In genomic region chr11:116075539-116076265, GRCm38 (mm10) we compare ENCODE assay signal across 14 mouse cellular contexts. TPM values are rescaled to one million over a fixed set of nuclear protein-coding genes. Genes with fewer than 3 reads are reported as not detected.
A peak's percentile ranks its signal among the peaks of the same experiment; 100 is the strongest.
DNase-seq lines count a peak whose midpoint lies in the region; ATAC-seq and TF ChIP-seq lines count a peak whose summit lies in the region.
"Had no signal": no experiment of that assay in that cellular context is flagged by ENCODE, and none has a peak within 500 bp of the region (broad histone marks: within the 10 kb centered on the region; RNA-seq: fewer than 3 reads in every experiment).

No protein-coding gene starts in this region.

- intact Hi-C loops in left cerebral cortex, adult 2 months (cut with DNase I), result no loop called here

- no peak overlapping the region for H3K27ac ChIP-seq in lung, postnatal 0 days (ENCODE audit: low read length)
- H3K27ac ChIP-seq in MEL (ENCODE audit: control insufficient read depth, low read depth, low read length), result peak overlapping the region; percentile 97
- peak overlapping the region; percentile 97 for H3K27ac ChIP-seq in liver, embryonic 16.5 days (ENCODE audit: low read length)
- H3K27ac ChIP-seq in left cerebral cortex, adult 2 months, result no peak overlapping the region
- H3K27ac ChIP-seq: embryonic facial prominence, embryonic 12.5 days had no signal

- TF ChIP-seq RAD21 in MEL (IDR thresholded peaks at IDR 0.05; ENCODE audit: low read depth, low read length), result peak; percentile 10; the same call in 1 of the 2 replicates

- no peaks in the 10 kb centered on the region for H3K27me3 ChIP-seq in lung, postnatal 0 days (replicated peaks; ENCODE audit: insufficient read depth, low read length)
- no peaks in the 10 kb centered on the region for H3K27me3 ChIP-seq in MEL (ENCODE audit: control insufficient read depth in 1 of 2, insufficient read depth in 2 of 2, low read length in 2 of 2)
- no peaks in the 10 kb centered on the region for H3K27me3 ChIP-seq in liver, embryonic 16.5 days (ENCODE audit: control insufficient read depth, insufficient read depth, low read depth, low read length)
- H3K27me3 ChIP-seq: embryonic facial prominence, embryonic 12.5 days had no signal

- H3K79me2 ChIP-seq in MEL (ENCODE audit: control insufficient read depth, insufficient read depth, low read length, poor library complexity), result peaks cover 21% of the 10 kb centered on the region

- no peak for TF ChIP-seq EP300 in lung, postnatal 0 days (IDR thresholded peaks at IDR 0.05)
- TF ChIP-seq EP300 in MEL (IDR thresholded peaks at IDR 0.05; ENCODE audit: low read depth in 1 of 2, low read length in 2 of 2), result peak; percentile 68 to 85

- DNase-seq in cerebellum, adult 11-12 months, result peak; percentile 43
- no peak for DNase-seq in cerebellum, postnatal 4 days (ENCODE audit: low spot score in 2 of 2)
- no peak for DNase-seq in lung, postnatal 0 days (ENCODE audit: low spot score)
- no peak for DNase-seq in lung, postnatal 10 days
- DNase-seq in MEL (ENCODE audit: low read depth, low spot score), result peak; percentile 97
- no peak for DNase-seq in frontal cortex, postnatal 10 days (ENCODE audit: low spot score in 2 of 2)
- no peak for DNase-seq in left cerebral cortex, adult 2 months (ENCODE audit: extremely low spot score in 1 of 2, low spot score in 2 of 2)
- DNase-seq: B cell, adult 2 months; gastrocnemius, postnatal 10 days; heart, postnatal 14 days; kidney, adult 8-10 months; lung, postnatal 36 days had no signal

- peaks cover 13% of the 10 kb centered on the region; the same call in 1 of the 2 replicates for H3K36me3 ChIP-seq in lung, postnatal 0 days (ENCODE audit: insufficient read depth, low read length)
- peaks cover 0 to 24% of the 10 kb centered on the region in 2 experiments; a peak in 2 of 4 replicates for H3K36me3 ChIP-seq in MEL (ENCODE audit: control insufficient read depth in 1 of 2, insufficient read depth in 2 of 2, low read length in 2 of 2)
- H3K36me3 ChIP-seq in liver, embryonic 16.5 days (ENCODE audit: control insufficient read depth, insufficient read depth), result peaks cover 19% of the 10 kb centered on the region

- no peak for ATAC-seq in lung, postnatal 0 days
- no peak for ATAC-seq in liver, embryonic 16.5 days (ENCODE audit: low read depth)

- peak overlapping the region; percentile 61; the same call in 1 of the 2 replicates for H3K4me2 ChIP-seq in lung, postnatal 0 days (replicated peaks; ENCODE audit: low read depth, low read length)
- peak overlapping the region; percentile 93 for H3K4me2 ChIP-seq in liver, embryonic 16.5 days (ENCODE audit: low read depth, low read length)
- H3K4me2 ChIP-seq: embryonic facial prominence, embryonic 12.5 days had no signal

- WGBS in lung, postnatal 0 days, result 45% methylated on average over 19 of the region's 20 CpGs
- 27% methylated on average over 20 of the region's 20 CpGs for WGBS in liver, embryonic 16.5 days (ENCODE audit: insufficient replicate concordance)

- H3K4me1 ChIP-seq in lung, postnatal 0 days (ENCODE audit: insufficient read depth, low read depth, low read length), result peaks cover 4% of the 10 kb centered on the region; the same call in 1 of the 2 replicates
- peaks cover 11 to 21% of the 10 kb centered on the region in 2 experiments for H3K4me1 ChIP-seq in MEL (ENCODE audit: control insufficient read depth in 1 of 2, insufficient read depth in 2 of 2, low read length in 2 of 2)
- peaks cover 53% of the 10 kb centered on the region for H3K4me1 ChIP-seq in liver, embryonic 16.5 days (ENCODE audit: control insufficient read depth, low read depth, low read length)

- TF ChIP-seq CTCF in lung, postnatal 0 days (IDR thresholded peaks at IDR 0.05), result peak; percentile 30; the same call in 1 of the 2 replicates
- peak in 2 of 3 experiments; percentile 49 to 56; a peak in 4 of 6 replicates for TF ChIP-seq CTCF in MEL (IDR thresholded peaks at IDR 0.05 in 2 of 3, conservative IDR thresholded peaks at IDR 0.05 in 1 of 3; ENCODE audit: control insufficient read depth in 1 of 3, insufficient read depth in 1 of 3, low read depth in 2 of 3, low read length in 3 of 3, poor library complexity in 1 of 3, severe bottlenecking in 1 of 3)
- TF ChIP-seq CTCF in left cerebral cortex, adult 2 months (IDR thresholded peaks at IDR 0.05), result no peak

- no peaks in the 10 kb centered on the region for H3K9me3 ChIP-seq in lung, postnatal 0 days (ENCODE audit: low read length)
- H3K9me3 ChIP-seq in MEL (replicated peaks; ENCODE audit: insufficient read depth, low read length), result no peaks in the 10 kb centered on the region
- no peaks in the 10 kb centered on the region for H3K9me3 ChIP-seq in liver, embryonic 16.5 days (replicated peaks; ENCODE audit: control insufficient read depth, low read length)
- H3K9me3 ChIP-seq: embryonic facial prominence, embryonic 12.5 days had no signal

- no peak overlapping the region for H3K9ac ChIP-seq in lung, postnatal 0 days (replicated peaks; ENCODE audit: low read depth)
- H3K9ac ChIP-seq in MEL (ENCODE audit: control insufficient read depth, low read depth, low read length, poor library complexity, severe bottlenecking), result peak overlapping the region; percentile 94
- peak overlapping the region; percentile 83; the same call in 1 of the 2 replicates for H3K9ac ChIP-seq in liver, embryonic 16.5 days (ENCODE audit: low read depth, low read length)
- H3K9ac ChIP-seq: embryonic facial prominence, embryonic 12.5 days had no signal

- H3K4me3 ChIP-seq in lung, postnatal 0 days (ENCODE audit: low read depth, low read length), result no peak overlapping the region
- peak overlapping the region; percentile 59 to 78 for H3K4me3 ChIP-seq in MEL (ENCODE audit: control insufficient read depth in 1 of 2, insufficient read depth in 1 of 2, low read depth in 2 of 2, low read length in 2 of 2)
- peak overlapping the region; percentile 68 for H3K4me3 ChIP-seq in liver, embryonic 16.5 days (ENCODE audit: low read depth, low read length)
- no peak overlapping the region for H3K4me3 ChIP-seq in left cerebral cortex, adult 2 months
- H3K4me3 ChIP-seq: embryonic facial prominence, embryonic 12.5 days had no signal

- TF ChIP-seq POLR2A in MEL (IDR thresholded peaks at IDR 0.05; ENCODE audit: control insufficient read depth in 1 of 2, insufficient read depth in 1 of 2, low read depth in 1 of 2, low read length in 2 of 2, poor library complexity in 1 of 2), result peak; percentile 41 to 49; a peak in 2 of 4 replicates

TF ChIP-seq in MEL, 35 proteins besides CTCF, POLR2A, EP300 and RAD21 (continues in another document):
- TF ChIP-seq MAFK (IDR thresholded peaks at IDR 0.05; ENCODE audit: borderline replicate concordance, low read depth, low read length) (no peak), MAX (IDR thresholded peaks at IDR 0.05; ENCODE audit: low read length) (peak; percentile 50), USF1 (IDR thresholded peaks at IDR 0.05; ENCODE audit: low read depth, low read length) (no peak), USF2 (IDR thresholded peaks at IDR 0.05; ENCODE audit: borderline replicate concordance in 1 of 2, insufficient read depth in 1 of 2, low read depth in 1 of 2, low read length in 2 of 2) (no peak), ZC3H11A (IDR thresholded peaks at IDR 0.05; ENCODE audit: low read depth, low read length) (no peak), POLR2AphosphoS2 (IDR thresholded peaks at IDR 0.05; ENCODE audit: low read length) (no peak; the same call in 1 of the 2 replicates), HCFC1 (IDR thresholded peaks at IDR 0.05; ENCODE audit: low read depth, low read length) (peak; percentile 47), RCOR1 (IDR thresholded peaks at IDR 0.05; ENCODE audit: low read depth, low read length) (peak; percentile 74), ZMIZ1 (IDR thresholded peaks at IDR 0.05; ENCODE audit: low read depth, low read length) (peak; percentile 48)

RNA-seq across cellular contexts. Expression of gene Unc13d, which starts 2.1 kb away (rescaled TPM):
- 14.9 and 25.3 TPM in 2 replicates for polyA plus RNA-seq in lung, postnatal 0 days (2015; fragmentation: Nextera tagmentation; extraction: Ambion mirVana)
- total RNA-seq in MEL (2012; rRNA removed), result 146 and 176 TPM in 2 replicates
- 100 to 1,000 TPM in 1 of 2 experiments, not detected in 1; 115 TPM for polyA plus RNA-seq in MEL (2012; ENCODE audit: insufficient read depth in 1 of 2, insufficient read length in 2 of 2, low read depth in 1 of 2, low replicate concordance in 2 of 2, missing spikeins in 1 of 2)
- 17.8 and 20.4 TPM in 2 replicates for polyA plus RNA-seq in liver, embryonic 16.5 days (2015; fragmentation: Nextera tagmentation; extraction: Ambion mirVana)
- 1 to 10 TPM; 1.5 to 2.0 TPM for total RNA-seq in left cerebral cortex, adult 2 months (2021)

RNA-seq across cellular contexts. Expression of gene Wbp2, which starts 11.1 kb away (rescaled TPM):
- 84.8 and 108 TPM in 2 replicates for polyA plus RNA-seq in lung, postnatal 0 days (2015; fragmentation: Nextera tagmentation; extraction: Ambion mirVana)
- 16.5 and 19.4 TPM in 2 replicates for total RNA-seq in MEL (2012; rRNA removed)
- 10 to 100 TPM in 1 of 2 experiments, not detected in 1; 75.8 TPM for polyA plus RNA-seq in MEL (2012; ENCODE audit: insufficient read depth in 1 of 2, insufficient read length in 2 of 2, low read depth in 1 of 2, low replicate concordance in 2 of 2, missing spikeins in 1 of 2)
- polyA plus RNA-seq in liver, embryonic 16.5 days (2015; fragmentation: Nextera tagmentation; extraction: Ambion mirVana), result 85.2 and 110 TPM in 2 replicates
- 100 to 1,000 TPM; 387 to 414 TPM for total RNA-seq in left cerebral cortex, adult 2 months (2021)

RNA-seq across cellular contexts. Expression of gene Unk, which starts 45.6 kb away (rescaled TPM):
- polyA plus RNA-seq in lung, postnatal 0 days (2015; fragmentation: Nextera tagmentation; extraction: Ambion mirVana), result 14.5 and 15.0 TPM in 2 replicates
- 21.7 and 24.0 TPM in 2 replicates for total RNA-seq in MEL (2012; rRNA removed)
- 10 to 100 TPM in 1 of 2 experiments, not detected in 1; 42.3 TPM for polyA plus RNA-seq in MEL (2012; ENCODE audit: insufficient read depth in 1 of 2, insufficient read length in 2 of 2, low read depth in 1 of 2, low replicate concordance in 2 of 2, missing spikeins in 1 of 2)
- polyA plus RNA-seq in liver, embryonic 16.5 days (2015; fragmentation: Nextera tagmentation; extraction: Ambion mirVana), result 8.8 and 10.8 TPM in 2 replicates
- total RNA-seq in left cerebral cortex, adult 2 months (2021), result 10 to 100 TPM; 22.7 to 24.6 TPM

RNA-seq across cellular contexts. Expression of gene H3f3b, which starts 47.9 kb away (rescaled TPM):
- 1,667 and 1,708 TPM in 2 replicates for polyA plus RNA-seq in lung, postnatal 0 days (2015; fragmentation: Nextera tagmentation; extraction: Ambion mirVana)
- 451 and 498 TPM in 2 replicates for total RNA-seq in MEL (2012; rRNA removed)
- 100 to 1,000 TPM in 1 of 2 experiments, 10 to 100 TPM in 1; 96.6 to 767 TPM for polyA plus RNA-seq in MEL (2012; ENCODE audit: insufficient read depth in 1 of 2, insufficient read length in 2 of 2, low read depth in 1 of 2, low replicate concordance in 2 of 2, missing spikeins in 1 of 2)
- 527 and 601 TPM in 2 replicates for polyA plus RNA-seq in liver, embryonic 16.5 days (2015; fragmentation: Nextera tagmentation; extraction: Ambion mirVana)
- 100 to 1,000 TPM; 247 to 254 TPM for total RNA-seq in left cerebral cortex, adult 2 months (2021)

RNA-seq across cellular contexts. Expression of gene Trim47, which starts 51.3 kb away (rescaled TPM):
- 26.3 and 28.8 TPM in 2 replicates for polyA plus RNA-seq in lung, postnatal 0 days (2015; fragmentation: Nextera tagmentation; extraction: Ambion mirVana)
- 3.6 and 6.7 TPM in 2 replicates for total RNA-seq in MEL (2012; rRNA removed)
- polyA plus RNA-seq in MEL (2012; ENCODE audit: insufficient read depth in 1 of 2, insufficient read length in 2 of 2, low read depth in 1 of 2, low replicate concordance in 2 of 2, missing spikeins in 1 of 2), result 1 to 10 TPM in 1 of 2 experiments, not detected in 1; 5.6 TPM
- 5.1 and 6.2 TPM in 2 replicates for polyA plus RNA-seq in liver, embryonic 16.5 days (2015; fragmentation: Nextera tagmentation; extraction: Ambion mirVana)
- total RNA-seq in left cerebral cortex, adult 2 months (2021), result 1 to 10 TPM; 5.2 to 8.0 TPM

Comparison
In these comparisons a context has a peak if more than half of its experiments do, and no peak if none do; other contexts are left out.
1. DNase-seq: peak in cerebellum, adult 11-12 months (single experiment) and MEL (single experiment); none in cerebellum, postnatal 4 days (0 of 2), lung, postnatal 0 days (single experiment), lung, postnatal 10 days (single experiment), frontal cortex, postnatal 10 days (0 of 2) and left cerebral cortex, adult 2 months (0 of 2).
2. H3K27ac ChIP-seq: peak in MEL (single experiment) and liver, embryonic 16.5 days (single experiment); none in lung, postnatal 0 days (single experiment) and left cerebral cortex, adult 2 months (single experiment).
3. H3K4me3 ChIP-seq: peak in MEL (2 of 2) and liver, embryonic 16.5 days (single experiment); none in lung, postnatal 0 days (single experiment) and left cerebral cortex, adult 2 months (single experiment).